Mouse (Mus musculus): ENCODE measurements around the gene Dgki.

GRCm38 (mm10) chr6:37196870-37197269 lies 103.1 kb downstream of the Dgki start:
- TF ChIP-seq CTCF (IDR thresholded peaks at IDR 0.05; ENCODE audit: low read depth, low read length) (no peak), POLR2AphosphoS5 (IDR thresholded peaks at IDR 0.05; ENCODE audit: insufficient replicate concordance, low read depth, low read length) (no peak), GATA1 (IDR thresholded peaks at IDR 0.05; ENCODE audit: borderline replicate concordance, low read length) (no peak), TAL1 (conservative IDR thresholded peaks at IDR 0.05; ENCODE audit: low read depth, low read length) (no peak), GATA2 (IDR thresholded peaks at IDR 0.05; ENCODE audit: borderline replicate concordance, low read depth, low read length) (no peak)
